Mouse (Mus musculus) bone marrow, adult 2 months (tissue): ENCODE measurements at regions not wholly inside any gene's neighbourhood (a gene's known extent, or its start where the extent isn't known, plus 50 kb on each side); places are given as distances from the start of the nearest gene placed in this dataset.
A peak's percentile ranks its signal among the peaks of the same experiment; 100 is the strongest.

Experiments
- CTCF ChIP-seq: fragments of 200-500 bp; IDR thresholded peaks from 2 replicates; pipeline ENCODE4 v1.5.1; 2011; ENCODE audit warnings: low read length, control low read depth; ENCODE audit not compliant: control insufficient read depth, insufficient read depth
- POLR2A ChIP-seq: fragments of 200-500 bp; IDR thresholded peaks from 2 replicates; pipeline ENCODE4 v1.6.1; 2011; ENCODE audit warnings: low read depth, mild to moderate bottlenecking, control low read depth, low read length, borderline replicate concordance; ENCODE audit not compliant: control insufficient read depth

GRCm38 (mm10) chr8:114074122-114074521, 59.2 kb upstream of the Nudt7 start:
- TF ChIP-seq CTCF (peak; percentile 72), POLR2A (no peak)
